Mouse (Mus musculus) midbrain, embryonic 10.5 days (tissue): ENCODE measurements at regions not wholly inside any gene's neighbourhood (a gene's known extent, or its start where the extent isn't known, plus 50 kb on each side); places are given as distances from the start of the nearest gene placed in this dataset.

Source experiments
- DNase-seq: peaks from one replicate; pipeline ENCODE4 v3.0.0-alpha.2; 2017; ENCODE audit warnings: low spot score
- H3K27ac ChIP-seq: fragments of 300-500 bp; sonication (generic); replicated peaks from 2 replicates; pipeline ENCODE4 v1.5.1; 2016; ENCODE audit warnings: mild to moderate bottlenecking
- H3K27me3 ChIP-seq: fragments of 300-500 bp; sonication (generic); 2 replicates; pipeline ENCODE4 v1.6.1; 2016; ENCODE audit warnings: low read depth, mild to moderate bottlenecking; ENCODE audit not compliant: poor library complexity, severe bottlenecking
- H3K36me3 ChIP-seq: fragments of 300-500 bp; sonication (generic); 2 replicates; pipeline ENCODE4 v1.6.1; 2016; ENCODE audit warnings: mild to moderate bottlenecking, moderate library complexity
- H3K4me1 ChIP-seq: fragments of 300-500 bp; sonication (generic); 2 replicates; pipeline ENCODE4 v1.6.1; 2016
- H3K4me3 ChIP-seq: fragments of 300-500 bp; sonication (generic); 2 replicates; pipeline ENCODE4 v1.5.1; 2016; ENCODE audit warnings: mild to moderate bottlenecking, moderate library complexity
- H3K9me3 ChIP-seq: fragments of 300-500 bp; sonication (generic); replicated peaks from 2 replicates; pipeline ENCODE4 v1.6.1; 2016; ENCODE audit warnings: mild to moderate bottlenecking
- WGBS: fragments of 180-500 bp; shearing (Covaris S2); methylation state at CpG from one replicate; pipeline ENCODE4 v1.1.7; 2016; 5-methylcytosine and 5-hydroxymethylcytosine counted together

DNA sequence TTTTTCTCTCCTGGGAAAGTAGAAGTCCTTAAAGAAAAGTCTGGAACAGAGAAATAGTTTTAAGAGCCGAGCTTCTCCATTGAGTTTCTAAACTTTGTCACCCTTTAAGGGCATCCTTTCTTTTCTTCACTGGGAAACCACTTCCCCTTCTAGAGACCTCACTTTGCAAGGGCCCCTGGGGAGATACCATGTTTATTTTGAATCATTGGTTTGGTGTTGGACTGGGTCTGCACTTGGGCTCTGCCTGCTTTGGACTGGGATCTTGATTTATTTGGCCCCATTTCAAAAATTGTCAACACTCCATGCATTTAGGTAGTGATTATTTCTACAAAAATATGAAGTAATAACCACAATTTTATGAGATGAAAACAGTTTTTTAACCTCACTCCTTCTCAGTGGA, 134.2 kb upstream of the Tars start:
- no peaks in the 10 kb centered on the region for H3K9me3 ChIP-seq
- no peak overlapping the region for H3K27ac ChIP-seq
- no peak for DNase-seq
- H3K36me3 ChIP-seq = no peaks in the 10 kb centered on the region
- 96% methylated on average over 1 of the region's 1 CpGs for WGBS
- no peak overlapping the region for H3K4me3 ChIP-seq
- H3K4me1 ChIP-seq = peaks cover 4% of the 10 kb centered on the region; the same call in 1 of the 2 replicates
- no peaks in the 10 kb centered on the region for H3K27me3 ChIP-seq

- no peak overlapping the region for H3K27ac ChIP-seq
- no peaks in the 10 kb centered on the region for H3K36me3 ChIP-seq
- no peaks in the 10 kb centered on the region for H3K9me3 ChIP-seq
- H3K4me3 ChIP-seq = no peak overlapping the region
- DNase-seq = no peak
- peaks cover 4% of the 10 kb centered on the region; the same call in 1 of the 2 replicates for H3K4me1 ChIP-seq
- 91% methylated on average over 10 of the region's 10 CpGs for WGBS
- no peaks in the 10 kb centered on the region for H3K27me3 ChIP-seq
Measured at GRCm38 (mm10) chr15:11533002-11533610, 133.6 kb upstream of the Tars start.

DNA sequence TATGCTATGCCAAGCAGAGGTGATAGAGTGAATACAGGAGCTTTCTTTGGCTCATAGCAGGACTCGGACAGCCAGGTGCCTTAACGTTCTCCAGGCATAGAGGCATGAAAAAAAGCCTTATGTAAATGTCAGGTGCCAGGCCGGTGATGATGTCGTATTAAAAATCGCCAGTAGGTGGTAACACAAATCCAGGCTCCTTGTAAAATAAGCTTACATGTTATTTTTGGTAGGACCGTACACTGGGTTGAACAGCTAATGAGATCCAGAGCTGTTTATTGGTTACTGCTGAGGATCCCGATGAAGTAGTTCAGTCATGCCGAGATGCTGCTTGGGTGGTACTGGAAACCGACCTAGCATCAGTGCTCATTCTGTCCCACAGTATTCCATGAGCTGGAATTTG, 133.1 kb upstream of the Tars start:
- Histone ChIP-seq H3K27me3 (no peaks in the 10 kb centered on the region), H3K36me3 (no peaks in the 10 kb centered on the region), H3K4me3 (no peak overlapping the region), H3K27ac (no peak overlapping the region), H3K4me1 (peaks cover under 1% of the 10 kb centered on the region; the same call in 1 of the 2 replicates), H3K9me3 (no peaks in the 10 kb centered on the region)
- 76% methylated on average over 9 of the region's 9 CpGs for WGBS
- DNase-seq = no peak

GRCm38 (mm10) chr15:11529819-11530810, 130.7 kb upstream of the Tars start:
- Histone ChIP-seq H3K4me1 (no peaks in the 10 kb centered on the region), H3K27me3 (no peaks in the 10 kb centered on the region), H3K36me3 (no peaks in the 10 kb centered on the region), H3K4me3 (no peak overlapping the region), H3K9me3 (no peaks in the 10 kb centered on the region), H3K27ac (no peak overlapping the region)
- 79% methylated on average over 8 of the region's 8 CpGs for WGBS
- DNase-seq = no peak

DNA sequence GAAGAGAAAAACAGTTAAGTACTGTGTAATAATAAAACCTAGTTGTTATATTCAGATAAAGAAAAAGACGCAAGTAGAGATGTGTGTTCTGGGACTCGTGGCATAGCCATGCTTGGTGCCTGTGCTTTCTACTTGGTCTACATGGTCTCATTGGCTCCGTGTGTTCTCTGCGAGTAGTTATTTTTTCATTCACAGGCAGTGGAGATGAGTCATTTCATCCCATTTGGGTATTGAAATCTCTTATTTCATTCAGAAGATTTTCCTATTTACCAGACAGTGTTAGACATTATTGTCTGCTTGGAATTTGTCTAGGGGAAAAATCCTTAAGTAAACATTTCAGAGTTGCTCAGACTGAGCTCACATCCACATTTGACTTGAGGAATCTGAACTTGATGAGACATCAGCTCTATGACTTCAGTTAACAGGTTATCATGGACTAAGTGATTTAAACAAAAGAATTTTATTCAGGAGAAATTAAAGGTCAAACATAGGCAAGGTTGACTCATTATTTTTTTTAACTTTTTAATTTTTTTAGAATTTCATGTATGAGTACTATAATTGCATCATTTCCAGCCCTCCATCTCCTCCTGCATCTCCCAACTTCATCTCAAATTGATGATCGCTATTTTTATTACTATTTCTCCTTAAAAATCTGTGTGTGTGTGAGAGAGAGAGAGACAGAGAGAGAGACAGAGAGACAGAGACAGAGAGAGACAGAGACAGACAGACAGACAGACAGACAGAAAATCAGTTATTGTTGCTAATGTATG, 125.1 kb upstream of the Tars start:
- 91% methylated on average over 5 of the region's 5 CpGs for WGBS
- no peak overlapping the region for H3K4me3 ChIP-seq
- DNase-seq = no peak
- no peaks in the 10 kb centered on the region for H3K36me3 ChIP-seq
- no peaks in the 10 kb centered on the region for H3K9me3 ChIP-seq
- H3K4me1 ChIP-seq = no peaks in the 10 kb centered on the region
- no peaks in the 10 kb centered on the region for H3K27me3 ChIP-seq
- H3K27ac ChIP-seq = no peak overlapping the region

DNA sequence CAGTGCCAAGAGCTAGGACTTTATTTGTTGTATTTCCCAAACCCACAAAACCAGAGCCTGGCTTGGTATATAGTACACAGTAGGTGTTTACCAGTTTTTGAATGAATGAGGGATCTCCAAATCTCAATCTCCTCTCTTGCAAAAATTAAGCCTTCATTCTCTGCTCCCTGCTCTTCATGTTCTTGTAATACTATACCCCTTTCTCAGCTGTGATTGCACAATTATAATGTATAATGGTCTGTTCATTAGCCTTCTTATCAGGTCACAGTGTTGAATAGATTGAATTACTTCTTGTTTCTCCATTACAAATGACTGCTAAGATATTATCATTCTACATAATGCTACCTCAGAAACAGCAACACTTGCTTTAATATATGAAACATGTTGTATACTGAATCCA, 119.1 kb upstream of the Tars start:
- H3K4me1 ChIP-seq = no peaks in the 10 kb centered on the region
- no peak overlapping the region for H3K4me3 ChIP-seq
- no peaks in the 10 kb centered on the region for H3K36me3 ChIP-seq
- no peaks in the 10 kb centered on the region for H3K27me3 ChIP-seq
- H3K9me3 ChIP-seq = no peaks in the 10 kb centered on the region
- no peak for DNase-seq
- H3K27ac ChIP-seq = no peak overlapping the region

- no peak for DNase-seq
- no peaks in the 10 kb centered on the region for H3K4me1 ChIP-seq
- no peak overlapping the region for H3K27ac ChIP-seq
- H3K27me3 ChIP-seq = no peaks in the 10 kb centered on the region
- no peaks in the 10 kb centered on the region for H3K9me3 ChIP-seq
- no peaks in the 10 kb centered on the region for H3K36me3 ChIP-seq
- WGBS = 73% methylated on average over 3 of the region's 3 CpGs
- no peak overlapping the region for H3K4me3 ChIP-seq
Measured at GRCm38 (mm10) chr15:11517892-11518291, 118.4 kb upstream of the Tars start.

DNA sequence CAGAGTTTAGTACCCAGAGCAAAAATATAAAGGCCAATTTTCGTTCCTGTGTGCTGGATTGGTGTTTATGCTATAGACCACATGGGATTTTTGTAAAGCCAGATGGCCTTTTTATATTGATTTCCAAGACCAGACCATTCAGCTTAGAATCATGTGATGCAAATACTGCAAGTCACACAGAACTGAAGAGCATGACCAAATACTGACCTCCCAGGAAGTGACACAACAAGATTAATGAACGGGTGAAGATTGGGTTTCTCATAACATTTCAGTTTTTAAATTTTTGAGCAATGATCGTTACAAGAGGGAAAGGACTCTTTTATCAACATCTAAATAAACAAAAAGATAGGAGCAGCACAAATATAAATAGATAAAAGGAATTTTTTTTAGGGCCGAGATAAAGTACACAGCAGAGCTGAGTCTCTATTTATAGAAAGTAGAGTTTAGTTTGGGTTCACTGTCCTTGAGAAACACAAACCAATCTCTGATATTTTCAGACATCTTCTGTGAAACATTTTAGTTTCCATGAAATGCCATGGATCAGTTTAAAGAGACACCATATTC, 105.7 kb upstream of the Tars start:
- H3K4me3 ChIP-seq = no peak overlapping the region
- no peaks in the 10 kb centered on the region for H3K36me3 ChIP-seq
- no peaks in the 10 kb centered on the region for H3K4me1 ChIP-seq
- no peak for DNase-seq
- H3K27ac ChIP-seq = no peak overlapping the region
- no peaks in the 10 kb centered on the region for H3K9me3 ChIP-seq
- WGBS = 87% methylated on average over 4 of the region's 4 CpGs
- H3K27me3 ChIP-seq = no peaks in the 10 kb centered on the region

DNA sequence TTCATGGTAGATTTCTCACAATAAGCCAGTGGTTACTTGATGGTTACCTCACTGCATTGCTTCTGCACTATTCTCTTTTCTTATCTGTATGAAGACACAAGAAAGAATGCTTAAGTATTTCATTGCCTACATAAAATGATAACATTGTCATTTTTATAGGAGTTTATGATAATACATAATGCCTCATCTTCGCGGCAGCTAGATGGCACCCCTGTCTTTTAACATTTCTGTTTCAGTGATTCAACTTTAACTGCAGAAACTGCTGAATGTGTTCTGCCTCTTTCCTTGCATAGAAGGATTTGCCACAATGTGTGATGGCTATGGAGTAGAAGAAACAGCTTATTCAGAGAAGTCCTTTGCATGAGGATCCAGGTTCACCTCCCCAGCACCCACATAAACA, 97.0 kb upstream of the Tars start:
- DNase-seq = no peak
- Histone ChIP-seq H3K4me3 (no peak overlapping the region), H3K9me3 (no peaks in the 10 kb centered on the region), H3K27me3 (no peaks in the 10 kb centered on the region), H3K4me1 (no peaks in the 10 kb centered on the region), H3K36me3 (no peaks in the 10 kb centered on the region), H3K27ac (no peak overlapping the region)
- WGBS = 92% methylated on average over 2 of the region's 2 CpGs

GRCm38 (mm10) chr15:11489116-11489515, 89.7 kb upstream of the Tars start:
- WGBS = 91% methylated on average over 3 of the region's 3 CpGs
- Histone ChIP-seq H3K9me3 (no peaks in the 10 kb centered on the region), H3K27ac (no peak overlapping the region), H3K27me3 (no peaks in the 10 kb centered on the region), H3K4me1 (no peaks in the 10 kb centered on the region), H3K4me3 (no peak overlapping the region), H3K36me3 (no peaks in the 10 kb centered on the region)
- no peak for DNase-seq

DNA sequence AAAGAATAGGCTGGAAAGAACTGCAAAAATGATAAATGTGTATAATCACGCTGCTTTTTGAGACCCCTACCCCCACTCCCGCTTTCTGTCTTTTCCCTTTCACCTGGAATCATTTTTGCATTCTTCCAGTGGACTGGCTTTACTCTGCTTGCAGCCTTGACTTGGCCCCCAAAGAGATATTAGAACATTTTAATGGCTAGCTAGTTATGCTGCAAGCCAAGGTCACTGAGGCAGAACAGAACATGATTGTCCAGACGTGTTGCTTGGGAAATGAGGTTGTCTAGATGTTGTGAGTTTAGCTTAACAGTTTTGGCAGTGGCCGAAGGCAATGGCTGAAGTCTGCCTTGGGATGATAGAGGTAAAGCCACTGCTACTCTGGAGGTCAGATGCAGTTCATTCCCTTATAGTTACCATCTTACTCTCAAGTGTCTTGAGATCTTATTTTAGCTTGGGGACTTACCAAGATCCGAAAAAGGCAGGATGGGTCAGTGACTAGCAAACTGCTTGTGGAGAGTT, 87.9 kb upstream of the Tars start:
- H3K27me3 ChIP-seq = no peaks in the 10 kb centered on the region
- H3K27ac ChIP-seq = no peak overlapping the region
- 86% methylated on average over 5 of the region's 5 CpGs for WGBS
- no peaks in the 10 kb centered on the region for H3K9me3 ChIP-seq
- H3K4me3 ChIP-seq = no peak overlapping the region
- no peaks in the 10 kb centered on the region for H3K36me3 ChIP-seq
- no peak for DNase-seq
- no peaks in the 10 kb centered on the region for H3K4me1 ChIP-seq

GRCm38 (mm10) chr15:11483916-11484315, 84.5 kb upstream of the Tars start:
- Histone ChIP-seq H3K4me3 (no peak overlapping the region), H3K36me3 (no peaks in the 10 kb centered on the region), H3K9me3 (no peaks in the 10 kb centered on the region), H3K4me1 (no peaks in the 10 kb centered on the region), H3K27ac (no peak overlapping the region), H3K27me3 (no peaks in the 10 kb centered on the region)
- WGBS = 83% methylated on average over 5 of the region's 5 CpGs
- no peak for DNase-seq
